Mouse (Mus musculus): ENCODE results near the gene Mthfs. TPM values are rescaled to one million over a fixed set of nuclear protein-coding genes. Genes with fewer than 3 reads are reported as not detected.

Gene Mthfs
- polyA plus RNA-seq, 1 experiment from 2014 or later: 14.9 TPM

- WGBS: 83% methylated on average over 2 of the region's 2 CpGs
These were observed 95.2 kb downstream of the Mthfs start for GRCm38 (mm10) chr9:89305637-89306036.

GRCm38 (mm10) chr9:89308357-89309194, 98.1 kb downstream of the Mthfs start:
- 0 out of 2 replicates have a peak, but pooled peaks have one; percentile 3 for ATAC-seq (ENCODE audit: low FRiP score)
- DNase-seq (ENCODE audit: low spot score): no peak

More at GRCm38 (mm10) chr9:89305637-89306036, 95.2 kb downstream of the Mthfs start:
- no peaks in the 10 kb centered on the region for H3K4me1 ChIP-seq (replicated peaks; ENCODE audit: control insufficient read depth, insufficient read depth, low read length)
- no peaks in the 10 kb centered on the region for H3K36me3 ChIP-seq (ENCODE audit: control insufficient read depth, insufficient read depth, low read length)
- ATAC-seq (ENCODE audit: low FRiP score) (no peak), DNase-seq (ENCODE audit: low spot score) (no peak)
- no peaks in the 10 kb centered on the region for H3K27me3 ChIP-seq (ENCODE audit: control insufficient read depth, insufficient read depth, low read length)
- no peak overlapping the region for H3K4me2 ChIP-seq (replicated peaks; ENCODE audit: low read depth, low read length)
- no peak overlapping the region for H3K9ac ChIP-seq (ENCODE audit: low read depth, low read length)
- no peak overlapping the region for H3K27ac ChIP-seq (ENCODE audit: low read depth, low read length)
- no peaks in the 10 kb centered on the region for H3K9me3 ChIP-seq (ENCODE audit: control insufficient read depth, low read length)
- H3K4me3 ChIP-seq (ENCODE audit: low read depth, low read length): no peak overlapping the region

GRCm38 (mm10) chr9:89309195-89309535, 98.7 kb downstream of the Mthfs start:
- 91% methylated on average over 2 of the region's 2 CpGs for WGBS
- no peak overlapping the region for H3K27ac ChIP-seq (ENCODE audit: low read depth, low read length)
- H3K9me3 ChIP-seq (ENCODE audit: control insufficient read depth, low read length): no peaks in the 10 kb centered on the region
- H3K4me2 ChIP-seq (replicated peaks; ENCODE audit: low read depth, low read length): no peak overlapping the region
- no peak for DNase-seq (ENCODE audit: low spot score)
- H3K4me3 ChIP-seq (ENCODE audit: low read depth, low read length): no peak overlapping the region
- no peak for ATAC-seq (ENCODE audit: low FRiP score)
- H3K27me3 ChIP-seq (ENCODE audit: control insufficient read depth, insufficient read depth, low read length): no peaks in the 10 kb centered on the region
- no peak overlapping the region for H3K9ac ChIP-seq (ENCODE audit: low read depth, low read length)
- H3K36me3 ChIP-seq (ENCODE audit: control insufficient read depth, insufficient read depth, low read length): no peaks in the 10 kb centered on the region
- H3K4me1 ChIP-seq (replicated peaks; ENCODE audit: control insufficient read depth, insufficient read depth, low read length): no peaks in the 10 kb centered on the region

More at GRCm38 (mm10) chr9:89308357-89309194, 98.1 kb downstream of the Mthfs start:
- Histone ChIP-seq H3K9ac (ENCODE audit: low read depth, low read length) (no peak overlapping the region), H3K4me2 (replicated peaks; ENCODE audit: low read depth, low read length) (no peak overlapping the region), H3K36me3 (ENCODE audit: control insufficient read depth, insufficient read depth, low read length) (no peaks in the 10 kb centered on the region), H3K27ac (ENCODE audit: low read depth, low read length) (no peak overlapping the region), H3K27me3 (ENCODE audit: control insufficient read depth, insufficient read depth, low read length) (no peaks in the 10 kb centered on the region), H3K4me3 (ENCODE audit: low read depth, low read length) (no peak overlapping the region), H3K9me3 (ENCODE audit: control insufficient read depth, low read length) (no peaks in the 10 kb centered on the region), H3K4me1 (replicated peaks; ENCODE audit: control insufficient read depth, insufficient read depth, low read length) (no peaks in the 10 kb centered on the region)
- 83% methylated on average over 7 of the region's 7 CpGs for WGBS

GRCm38 (mm10) chr9:89311649-89312048, 101.2 kb downstream of the Mthfs start:
- H3K9me3 ChIP-seq (ENCODE audit: control insufficient read depth, low read length): no peaks in the 10 kb centered on the region
- ATAC-seq (ENCODE audit: low FRiP score): no peak
- no peaks in the 10 kb centered on the region for H3K27me3 ChIP-seq (ENCODE audit: control insufficient read depth, insufficient read depth, low read length)
- DNase-seq (ENCODE audit: low spot score): no peak
- H3K9ac ChIP-seq (ENCODE audit: low read depth, low read length): no peak overlapping the region
- H3K36me3 ChIP-seq (ENCODE audit: control insufficient read depth, insufficient read depth, low read length): no peaks in the 10 kb centered on the region
- WGBS: 88% methylated on average over 2 of the region's 2 CpGs
- H3K27ac ChIP-seq (ENCODE audit: low read depth, low read length): no peak overlapping the region
- H3K4me3 ChIP-seq (ENCODE audit: low read depth, low read length): no peak overlapping the region
- no peak overlapping the region for H3K4me2 ChIP-seq (replicated peaks; ENCODE audit: low read depth, low read length)
- no peaks in the 10 kb centered on the region for H3K4me1 ChIP-seq (replicated peaks; ENCODE audit: control insufficient read depth, insufficient read depth, low read length)

- no peak for DNase-seq (ENCODE audit: low spot score)
These were observed 163.3 kb downstream of the Mthfs start for GRCm38 (mm10) chr9:89373731-89374130.

GRCm38 (mm10) chr9:89374650-89375049, 164.2 kb downstream of the Mthfs start:
- no peak for DNase-seq (ENCODE audit: low spot score)
- WGBS: 86% methylated on average over 4 of the region's 4 CpGs
- H3K27ac ChIP-seq (ENCODE audit: low read depth, low read length): no peak overlapping the region
- H3K36me3 ChIP-seq (ENCODE audit: control insufficient read depth, insufficient read depth, low read length): no peaks in the 10 kb centered on the region
- no peaks in the 10 kb centered on the region for H3K4me1 ChIP-seq (replicated peaks; ENCODE audit: control insufficient read depth, insufficient read depth, low read length)
- no peak for ATAC-seq (ENCODE audit: low FRiP score)
- H3K4me2 ChIP-seq (replicated peaks; ENCODE audit: low read depth, low read length): no peak overlapping the region
- no peak overlapping the region for H3K9ac ChIP-seq (ENCODE audit: low read depth, low read length)
- no peaks in the 10 kb centered on the region for H3K9me3 ChIP-seq (ENCODE audit: control insufficient read depth, low read length)
- H3K4me3 ChIP-seq (ENCODE audit: low read depth, low read length): no peak overlapping the region
- H3K27me3 ChIP-seq (ENCODE audit: control insufficient read depth, insufficient read depth, low read length): no peaks in the 10 kb centered on the region

More at GRCm38 (mm10) chr9:89373731-89374130, 163.3 kb downstream of the Mthfs start:
- H3K36me3 ChIP-seq (ENCODE audit: control insufficient read depth, insufficient read depth, low read length): no peaks in the 10 kb centered on the region
- no peak overlapping the region for H3K4me2 ChIP-seq (replicated peaks; ENCODE audit: low read depth, low read length)
- ATAC-seq (ENCODE audit: low FRiP score): no peak
- H3K27ac ChIP-seq (ENCODE audit: low read depth, low read length): no peak overlapping the region
- no peaks in the 10 kb centered on the region for H3K4me1 ChIP-seq (replicated peaks; ENCODE audit: control insufficient read depth, insufficient read depth, low read length)
- H3K9me3 ChIP-seq (ENCODE audit: control insufficient read depth, low read length): no peaks in the 10 kb centered on the region
- H3K9ac ChIP-seq (ENCODE audit: low read depth, low read length): no peak overlapping the region
- H3K4me3 ChIP-seq (ENCODE audit: low read depth, low read length): no peak overlapping the region
- H3K27me3 ChIP-seq (ENCODE audit: control insufficient read depth, insufficient read depth, low read length): no peaks in the 10 kb centered on the region
- 86% methylated on average over 1 of the region's 1 CpGs for WGBS

- no peak for ATAC-seq (ENCODE audit: low FRiP score)
- H3K36me3 ChIP-seq (ENCODE audit: control insufficient read depth, insufficient read depth, low read length): no peaks in the 10 kb centered on the region
- H3K9ac ChIP-seq (ENCODE audit: low read depth, low read length): no peak overlapping the region
- H3K27me3 ChIP-seq (ENCODE audit: control insufficient read depth, insufficient read depth, low read length): no peaks in the 10 kb centered on the region
- no peaks in the 10 kb centered on the region for H3K4me1 ChIP-seq (replicated peaks; ENCODE audit: control insufficient read depth, insufficient read depth, low read length)
- no peak overlapping the region for H3K4me2 ChIP-seq (replicated peaks; ENCODE audit: low read depth, low read length)
- 88% methylated on average over 1 of the region's 1 CpGs for WGBS
- no peak overlapping the region for H3K4me3 ChIP-seq (ENCODE audit: low read depth, low read length)
- no peaks in the 10 kb centered on the region for H3K9me3 ChIP-seq (ENCODE audit: control insufficient read depth, low read length)
- no peak overlapping the region for H3K27ac ChIP-seq (ENCODE audit: low read depth, low read length)
- DNase-seq (ENCODE audit: low spot score): no peak
These were observed 192.6 kb downstream of the Mthfs start for GRCm38 (mm10) chr9:89403031-89403430.

Measured in hindbrain, embryonic 11.5 days (tissue).